Mouse (Mus musculus) cerebellum, adult 2 months (tissue): ENCODE measurements around the gene Stox2. TPM values are rescaled to one million over a fixed set of nuclear protein-coding genes. Genes with fewer than 3 reads are reported as not detected.
A peak's percentile ranks its signal among the peaks of the same experiment; 100 is the strongest.

Experiments used
- DNase-seq, 2 experiments: peaks; one replicate each; pipeline ENCODE4 v3.0.0; 2021
- H3K27ac ChIP-seq: fragments of 200-500 bp; 2 replicates; pipeline ENCODE4 v1.5.1; 2012; ENCODE audit warnings: low read length, control low read depth, inconsistent platforms; ENCODE audit not compliant: insufficient read depth
- H3K27me3 ChIP-seq: fragments of 200-500 bp; 2 replicates; pipeline ENCODE4 v1.6.1; 2012; ENCODE audit warnings: inconsistent platforms, mild to moderate bottlenecking, low read length, moderate library complexity; ENCODE audit not compliant: control insufficient read depth, insufficient read depth
- H3K4me1 ChIP-seq: fragments of 200-500 bp; 2 replicates; pipeline ENCODE4 v1.6.1; 2011; ENCODE audit warnings: low read length; ENCODE audit not compliant: control insufficient read depth, insufficient read depth
- H3K4me3 ChIP-seq: fragments of 200-500 bp; replicated peaks from 2 replicates; pipeline ENCODE3; 2011; ENCODE audit warnings: mild to moderate bottlenecking, low read depth, low read length, control low read depth; ENCODE audit not compliant: insufficient read depth
- CTCF ChIP-seq: fragments of 200-500 bp; IDR thresholded peaks from 2 replicates; pipeline ENCODE4 v1.5.1; 2011; ENCODE audit warnings: low read depth, mild to moderate bottlenecking, control low read depth, low read length, moderate library complexity, borderline replicate concordance; ENCODE audit not compliant: insufficient read depth
- POLR2A ChIP-seq: fragments of 200-500 bp; IDR thresholded peaks from 2 replicates; pipeline ENCODE4 v1.6.1; 2011; ENCODE audit warnings: low read length, control low read depth, borderline replicate concordance; ENCODE audit not compliant: insufficient read depth
- WGBS: fragments of 180-500 bp; shearing (Covaris S2); methylation state at CpG from one replicate; pipeline ENCODE4 v1.1.7; 2018; 5-methylcytosine and 5-hydroxymethylcytosine counted together
- polyA plus RNA-seq: library from polyadenylated mRNA; depleted of rRNA; stranded (reverse); fragments of >200 nt; gene quantifications from 2 replicates; pipeline ENCODE4 v1.2.3, GENCODE M21; 2012

Gene Stox2
- polyA plus RNA-seq, 1 experiment, result 19.3 TPM

- Histone ChIP-seq H3K27ac (no peak overlapping the region), H3K27me3 (no peaks in the 10 kb centered on the region), H3K4me3 (peak overlapping the region; percentile 35), H3K4me1 (no peaks in the 10 kb centered on the region)
- DNase-seq, result peak; percentile 33 to 49
- 78% methylated on average over 9 of the region's 9 CpGs for WGBS
- TF ChIP-seq POLR2A, result no peak
Measured at GRCm38 (mm10) chr8:47345772-47346103, 100.4 kb downstream of the Stox2 start.

DNA sequence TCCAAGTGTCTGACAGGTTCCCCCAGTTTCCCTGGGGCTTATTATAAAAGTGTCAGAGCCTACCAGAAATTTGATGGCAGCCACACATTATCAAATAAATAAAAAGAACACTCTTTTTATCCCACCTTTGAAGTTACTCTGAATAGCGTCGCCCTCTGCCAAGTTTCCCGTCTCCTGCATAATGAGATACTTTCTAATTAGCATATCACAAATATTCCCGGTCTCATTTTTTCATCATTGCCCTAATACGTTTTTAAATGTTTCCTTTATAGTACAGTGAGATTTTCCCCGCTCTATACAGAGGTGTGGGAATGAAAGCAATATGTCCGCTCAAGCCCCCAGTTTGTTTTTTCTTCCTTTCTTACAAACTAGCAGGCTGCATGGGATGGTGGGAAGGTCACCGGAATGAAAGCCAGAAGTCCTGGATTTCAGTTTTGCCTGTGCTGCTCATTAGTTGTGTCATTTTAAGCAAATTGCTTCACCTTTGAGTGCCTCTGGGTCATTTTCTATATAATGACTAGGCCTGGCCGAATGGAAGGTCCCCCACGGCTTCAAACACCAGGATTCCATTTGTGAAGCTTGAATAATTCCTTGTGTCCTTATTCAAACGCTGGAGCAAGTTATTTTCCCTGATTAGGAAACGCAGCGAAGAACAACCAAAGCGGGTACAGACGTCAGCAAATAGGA is 100.9 kb downstream of the Stox2 start:
- TF ChIP-seq POLR2A, result no peak
- TF ChIP-seq CTCF, result no peak
- Histone ChIP-seq H3K27me3 (no peaks in the 10 kb centered on the region), H3K4me1 (no peaks in the 10 kb centered on the region), H3K27ac (peak overlapping the region; percentile 63; the same call in 1 of the 2 replicates), H3K4me3 (peak overlapping the region; percentile 35)
- 16% methylated on average over 15 of the region's 15 CpGs for WGBS
- peak; percentile 31 to 32 for DNase-seq

DNA sequence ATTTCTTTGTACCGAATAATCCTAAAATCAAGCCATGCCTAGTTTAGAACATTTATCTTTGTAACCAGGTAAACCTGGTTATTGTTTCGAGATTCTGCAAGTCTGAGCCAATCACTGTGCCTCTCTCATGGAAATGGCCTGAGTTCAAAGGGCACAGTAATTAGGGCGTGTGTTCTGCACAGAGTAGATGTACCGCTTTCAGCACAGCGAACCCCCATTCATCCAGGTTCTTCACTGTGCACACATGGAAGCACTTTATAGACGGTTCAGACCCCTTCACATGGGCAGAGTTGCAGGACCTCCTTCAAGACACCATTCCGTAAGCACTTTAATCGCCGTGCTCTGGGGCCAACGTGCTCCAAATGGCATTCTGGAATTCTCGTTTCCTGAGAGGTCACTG is 104.7 kb downstream of the Stox2 start:
- Histone ChIP-seq H3K27ac (no peak overlapping the region), H3K4me3 (no peak overlapping the region), H3K27me3 (no peaks in the 10 kb centered on the region), H3K4me1 (no peaks in the 10 kb centered on the region; the same call in 1 of the 2 replicates)
- DNase-seq, result no peak
- 83% methylated on average over 11 of the region's 11 CpGs for WGBS
- no peak for TF ChIP-seq POLR2A

GRCm38 (mm10) chr8:47338691-47339323 is 107.4 kb downstream of the Stox2 start:
- no peaks in the 10 kb centered on the region; the same call in 1 of the 2 replicates for H3K4me1 ChIP-seq
- no peaks in the 10 kb centered on the region for H3K27me3 ChIP-seq
- TF ChIP-seq CTCF (no peak), POLR2A (no peak)
- H3K4me3 ChIP-seq, result no peak overlapping the region
- 84% methylated on average over 3 of the region's 3 CpGs for WGBS
- H3K27ac ChIP-seq, result no peak overlapping the region
- DNase-seq, result no peak

DNA sequence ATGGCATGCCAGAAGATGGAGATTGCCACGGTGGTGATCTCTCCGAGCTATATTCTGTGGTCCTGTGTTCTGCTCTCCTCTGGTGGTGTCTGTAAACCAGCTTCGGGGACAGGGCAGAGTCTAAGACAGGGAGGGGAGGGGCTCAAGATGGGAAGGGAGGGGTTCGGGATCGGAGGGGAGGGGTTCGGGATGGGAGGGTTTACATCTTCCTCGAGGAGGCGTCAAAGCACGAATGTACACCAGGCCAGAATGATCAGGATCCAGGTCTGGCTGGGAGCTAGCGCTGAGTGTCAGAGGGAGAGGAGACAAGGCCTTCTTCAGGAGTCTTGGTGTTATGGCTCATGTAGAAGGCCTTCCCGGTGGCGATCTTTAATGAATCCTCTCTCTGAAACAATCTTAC is 109.7 kb downstream of the Stox2 start:
- H3K27ac ChIP-seq, result no peak overlapping the region
- TF ChIP-seq POLR2A, result no peak
- TF ChIP-seq CTCF, result no peak
- no peaks in the 10 kb centered on the region; the same call in 1 of the 2 replicates for H3K4me1 ChIP-seq
- DNase-seq, result no peak
- WGBS, result 89% methylated on average over 12 of the region's 12 CpGs
- H3K4me3 ChIP-seq, result no peak overlapping the region
- no peaks in the 10 kb centered on the region for H3K27me3 ChIP-seq

- 91% methylated on average over 4 of the region's 4 CpGs for WGBS
Measured at GRCm38 (mm10) chr8:47335940-47336339, 110.2 kb downstream of the Stox2 start.

DNA sequence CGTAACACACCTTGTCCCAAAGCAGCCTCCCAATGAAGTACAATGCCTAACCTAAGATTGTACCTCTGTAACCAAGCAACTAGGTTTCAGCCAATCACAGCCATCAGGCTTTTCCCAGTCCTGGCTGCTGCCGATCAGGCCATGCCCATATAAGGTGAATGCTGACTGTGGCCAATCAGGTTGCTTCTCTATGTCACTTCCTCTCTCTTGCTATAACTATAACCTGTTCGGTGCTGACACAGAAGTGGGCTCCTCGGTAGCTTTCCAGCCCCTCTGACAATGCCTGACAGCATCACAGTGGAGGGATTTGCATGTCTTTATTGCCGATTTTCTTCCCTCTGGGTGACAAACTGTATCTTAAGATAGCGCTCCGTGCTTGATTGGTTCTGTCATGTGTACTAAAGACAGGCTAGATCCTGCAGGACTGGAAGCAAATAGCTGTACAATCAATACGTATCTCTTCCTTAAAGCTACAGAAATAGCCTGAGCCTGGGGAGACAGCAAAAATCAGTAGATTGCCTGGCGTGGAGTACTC is 111.9 kb downstream of the Stox2 start:
- H3K4me1 ChIP-seq, result no peaks in the 10 kb centered on the region; the same call in 1 of the 2 replicates
- 21% methylated on average over 9 of the region's 9 CpGs for WGBS
- peak overlapping the region; percentile 63; the same call in 1 of the 2 replicates for H3K27ac ChIP-seq
- H3K27me3 ChIP-seq, result no peaks in the 10 kb centered on the region
- TF ChIP-seq POLR2A (peak; percentile 60; the same call in 1 of the 2 replicates), CTCF (no peak)
- peak; percentile 74 to 86 for DNase-seq
- peak overlapping the region; percentile 83 for H3K4me3 ChIP-seq

More at GRCm38 (mm10) chr8:47335940-47336339, 110.2 kb downstream of the Stox2 start:
- Histone ChIP-seq H3K4me3 (no peak overlapping the region), H3K27ac (no peak overlapping the region), H3K4me1 (no peaks in the 10 kb centered on the region; the same call in 1 of the 2 replicates), H3K27me3 (no peaks in the 10 kb centered on the region)
- no peak for TF ChIP-seq POLR2A
- no peak for TF ChIP-seq CTCF
- no peak for DNase-seq

- no peak overlapping the region for H3K27ac ChIP-seq
- 26% methylated on average over 1 of the region's 1 CpGs for whole genome bisulfite sequencing
Measured at GRCm38 (mm10) chr8:47332941-47333340, 113.2 kb downstream of the Stox2 start.

More at GRCm38 (mm10) chr8:47332941-47333340, 113.2 kb downstream of the Stox2 start:
- no peak for TF ChIP-seq CTCF
- no peak for TF ChIP-seq POLR2A
- no peaks in the 10 kb centered on the region for H3K27me3 ChIP-seq
- DNase-seq, result peak in 1 of 2 experiments; percentile 22
- H3K4me3 ChIP-seq, result no peak overlapping the region
- H3K4me1 ChIP-seq, result no peaks in the 10 kb centered on the region; the same call in 1 of the 2 replicates
